Mouse (Mus musculus): Measurements from ENCODE around the gene Zfp784.

The Zfp784 gene

DNA sequence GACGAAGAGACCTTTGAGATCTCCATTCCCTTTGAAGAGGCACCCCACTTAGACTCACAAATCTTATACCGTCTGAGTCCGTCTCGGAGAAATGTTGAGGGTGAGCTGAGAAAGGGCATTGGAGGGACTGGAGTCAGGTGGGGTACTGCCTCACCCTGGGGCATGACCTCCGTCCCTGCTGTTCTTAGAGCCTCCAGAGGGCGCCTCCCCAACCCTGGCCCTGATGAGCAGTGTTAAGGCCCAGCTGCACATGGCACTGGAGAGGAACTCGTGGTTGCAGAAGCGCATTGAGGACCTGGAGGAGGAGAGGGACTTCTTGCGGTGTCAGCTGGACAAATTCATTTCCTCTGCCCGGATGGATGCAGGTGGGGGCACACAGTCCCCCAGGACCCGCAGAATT, 19.6 kb upstream of the Zfp784 start:
- DNase-seq (ENCODE audit: low spot score) = peak; percentile 52

DNA sequence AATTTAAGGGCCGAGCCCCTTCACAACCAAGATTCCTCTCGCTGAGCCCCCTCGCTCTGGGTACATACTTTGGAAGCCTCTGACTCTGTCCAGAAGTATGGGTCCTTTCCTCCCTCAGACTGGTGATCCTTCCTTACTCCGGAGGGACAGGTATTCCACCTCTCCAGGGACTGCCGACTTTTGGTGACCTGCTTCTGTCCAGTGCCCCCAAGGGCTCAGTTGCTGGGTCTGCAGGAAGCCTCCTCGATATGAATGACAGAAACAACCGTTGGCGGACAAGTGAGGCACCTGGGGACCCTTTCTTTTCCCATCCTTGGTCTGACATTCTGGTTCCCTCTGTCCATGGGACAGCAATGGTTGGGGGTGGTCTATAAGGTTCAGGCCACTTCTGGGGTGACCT, 19.1 kb upstream of the Zfp784 start:
- DNase-seq (ENCODE audit: low spot score) = no peak

DNA sequence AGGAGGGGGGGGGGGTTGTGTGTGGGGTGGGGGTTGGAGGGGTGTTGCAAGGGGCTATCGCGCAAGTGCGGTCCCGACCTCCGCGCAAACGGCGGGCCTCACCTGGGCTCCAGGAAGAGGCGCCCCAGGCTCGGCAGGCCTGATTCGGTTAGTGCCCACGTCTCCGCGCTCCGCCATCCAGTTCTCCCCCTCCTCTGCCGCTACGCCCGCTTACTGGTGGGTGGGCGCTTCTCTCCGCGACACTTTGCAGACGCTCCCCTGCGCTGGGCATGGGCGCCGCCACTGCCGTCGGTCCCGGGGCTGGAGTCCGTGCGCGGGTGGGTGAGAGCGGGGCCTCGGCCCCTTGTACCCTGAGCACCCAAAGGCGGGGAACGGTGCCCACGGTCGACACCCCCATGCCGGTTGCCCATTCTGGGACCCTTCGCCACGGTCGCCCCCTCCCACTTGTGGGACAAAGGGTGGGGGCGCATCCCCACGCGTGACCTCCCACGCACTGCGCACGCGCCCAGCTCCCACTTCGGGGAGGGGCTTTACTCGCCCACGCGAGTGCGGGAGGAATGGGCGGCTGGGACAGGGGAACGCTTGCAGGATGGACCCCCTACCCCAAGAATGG, 18.5 kb upstream of the Zfp784 start:
- DNase-seq (ENCODE audit: low spot score) = peak; percentile 36

DNA sequence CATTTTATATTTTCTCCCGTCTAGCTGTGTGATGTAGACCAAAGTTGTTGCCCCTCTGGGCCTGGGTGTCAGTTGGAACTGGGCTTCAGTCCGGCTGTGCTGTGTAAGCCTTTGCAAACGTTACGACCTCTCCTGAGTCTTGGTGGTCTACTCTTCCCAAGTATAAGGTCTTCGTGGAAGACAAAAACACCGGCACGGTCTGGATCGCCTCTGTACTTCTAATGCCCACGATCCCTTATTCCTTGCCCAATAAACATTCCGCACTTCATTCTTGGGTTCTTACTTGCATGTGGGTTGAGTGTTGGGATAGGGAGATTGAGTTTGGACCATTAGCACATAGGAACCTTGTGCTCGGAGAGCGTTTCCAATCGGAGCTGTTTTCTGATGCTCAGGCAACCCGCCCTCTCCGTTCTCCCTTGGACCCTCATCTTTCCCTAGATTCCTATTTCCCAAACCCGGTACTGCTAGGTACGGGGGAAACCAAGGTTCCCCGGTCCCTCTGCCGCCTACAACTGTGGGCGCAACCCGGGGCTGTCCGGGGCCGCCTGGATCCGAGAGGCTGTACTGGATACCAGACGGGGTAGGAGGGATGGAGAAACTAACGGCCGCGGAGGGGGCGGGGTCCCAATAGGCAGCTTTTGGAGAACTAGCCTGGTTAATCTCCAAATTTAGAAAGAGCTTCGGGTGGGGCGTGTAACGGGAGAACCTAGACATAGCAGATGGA, 15.4 kb upstream of the Zfp784 start:
- DNase-seq (ENCODE audit: low spot score) = no peak

DNA sequence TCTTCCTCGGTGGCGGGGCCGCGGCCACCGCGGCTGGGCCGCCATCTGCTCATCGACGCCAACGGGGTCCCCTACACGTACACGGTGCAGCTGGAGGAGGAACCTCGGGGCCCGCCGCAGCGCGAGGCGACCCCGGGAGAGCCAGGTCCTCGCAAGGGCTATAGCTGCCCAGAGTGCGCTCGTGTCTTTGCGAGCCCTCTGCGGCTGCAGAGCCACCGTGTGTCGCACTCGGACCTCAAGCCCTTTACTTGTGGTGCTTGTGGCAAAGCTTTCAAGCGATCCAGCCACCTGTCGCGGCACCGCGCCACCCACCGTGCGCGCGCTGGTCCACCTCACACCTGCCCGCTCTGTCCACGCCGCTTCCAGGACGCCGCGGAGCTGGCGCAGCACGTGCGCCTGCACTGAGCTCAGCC, 14.7 kb upstream of the Zfp784 start:
- DNase-seq (ENCODE audit: low spot score) = no peak

DNA sequence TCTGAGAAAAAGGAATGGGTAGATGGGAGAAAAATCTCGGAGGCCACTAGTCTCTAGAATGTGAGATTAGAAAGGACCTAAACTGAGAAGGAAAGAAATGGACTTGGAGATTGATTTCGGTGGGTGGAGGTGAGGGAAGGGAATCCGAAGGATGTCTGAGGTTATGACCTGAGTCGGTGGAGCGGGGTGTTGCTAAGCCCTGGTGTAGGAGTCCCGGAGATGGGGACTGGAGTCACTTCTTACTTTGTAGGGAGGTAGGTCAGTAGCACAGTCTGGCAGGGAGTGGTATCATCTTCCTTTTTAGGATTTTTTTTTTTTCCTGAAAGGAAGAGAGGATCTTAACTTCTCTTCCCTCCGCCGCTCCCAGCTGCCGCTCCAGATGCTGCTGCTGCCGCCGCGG, 14.2 kb upstream of the Zfp784 start:
- peak; percentile 63 for DNase-seq (ENCODE audit: low spot score)

DNA sequence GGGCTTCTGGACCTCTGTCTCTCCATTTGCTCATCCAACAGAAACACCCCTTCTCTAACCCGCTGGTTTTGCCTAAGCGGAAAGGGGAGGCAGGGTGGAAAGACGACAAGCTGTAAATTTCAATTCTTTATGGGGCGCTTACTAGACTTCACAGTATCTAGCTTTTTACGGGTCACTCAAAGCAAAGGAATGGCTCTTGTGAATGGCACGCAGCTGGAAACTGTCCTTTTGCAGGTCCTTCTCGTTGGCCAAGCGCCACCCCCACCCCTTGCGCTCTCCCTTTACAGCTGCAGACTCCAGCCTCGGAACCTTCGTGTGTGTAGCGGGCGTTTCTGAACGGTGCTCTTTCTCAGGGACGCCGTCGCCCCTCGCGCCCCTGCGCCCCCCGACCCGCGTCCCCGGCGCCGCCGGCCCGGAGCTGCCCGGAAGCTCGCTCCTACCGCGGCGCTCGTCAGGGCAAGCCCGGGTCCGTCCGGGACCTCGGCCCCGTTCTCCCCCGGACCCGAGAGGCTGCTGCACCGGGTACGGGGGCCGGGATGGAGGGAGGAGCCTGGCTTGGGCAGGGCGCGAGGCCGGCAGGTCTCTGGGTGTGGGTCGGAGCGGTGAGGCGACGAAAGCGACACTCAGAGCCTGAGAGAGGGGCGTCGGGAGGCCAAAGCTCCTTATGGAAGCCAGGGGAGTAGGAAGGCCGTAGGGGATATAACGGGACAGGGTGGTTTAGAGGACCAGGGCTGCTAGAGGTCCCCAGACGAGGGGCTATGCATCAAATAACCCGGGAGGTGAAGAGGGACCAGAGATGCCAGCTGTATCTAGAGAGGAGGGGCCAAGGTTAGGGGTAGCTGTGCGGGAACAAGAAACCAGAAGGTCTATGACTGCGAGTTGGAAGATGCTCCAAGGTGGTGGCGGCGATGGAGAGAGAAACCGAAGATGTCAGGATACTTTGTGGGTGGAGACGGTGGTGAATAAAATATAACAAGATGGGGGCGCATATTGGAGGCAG, 13.2 kb upstream of the Zfp784 start, which contains the start of gene Zfp580:
Gene Zfp580, plus strand, starts transcription at position 346 of the 1,000 bp plus-strand sequence.
- peak; percentile 82 for DNase-seq (ENCODE audit: low spot score)

DNA sequence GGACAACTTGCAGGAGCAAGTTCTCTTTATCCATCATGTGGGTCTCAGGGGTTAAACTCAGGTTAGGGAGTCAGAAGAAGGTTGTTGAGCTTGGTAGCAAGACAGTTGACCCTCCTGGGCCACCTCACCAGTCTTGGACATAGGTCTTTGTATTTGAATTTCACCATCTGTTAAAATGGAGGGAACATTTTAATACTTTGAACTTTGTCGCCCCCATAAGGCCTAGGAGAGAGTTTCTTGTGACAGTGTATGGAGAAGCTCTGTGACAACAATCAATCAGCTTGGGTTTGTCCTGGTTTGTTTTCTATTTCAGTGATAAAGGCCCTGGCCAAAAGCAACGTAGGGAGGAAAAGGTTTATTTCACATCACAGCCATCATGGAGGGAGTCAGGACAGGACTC, 9.1 kb upstream of the Zfp784 start:
- peak; percentile 38 for DNase-seq (ENCODE audit: low spot score)

DNA sequence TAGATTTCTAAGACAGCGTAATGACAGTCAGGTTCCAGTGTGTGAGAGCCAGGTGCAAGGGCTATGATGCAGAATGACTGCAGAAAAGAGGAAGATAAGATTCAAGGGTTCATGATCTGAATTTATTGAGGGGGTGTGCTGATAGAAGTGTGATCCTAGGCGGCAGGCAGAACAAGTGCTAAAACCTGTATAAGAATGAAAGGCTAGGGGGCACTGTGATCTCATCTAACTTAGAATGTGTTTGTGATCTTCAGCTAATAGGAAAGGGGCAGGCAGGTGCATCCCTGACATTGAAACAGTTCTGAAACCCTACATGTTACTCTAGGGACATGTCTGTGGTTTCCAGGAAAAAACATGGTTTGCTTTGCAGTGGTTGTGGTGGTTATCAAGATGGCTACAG, 7.9 kb upstream of the Zfp784 start:
- no peak for DNase-seq (ENCODE audit: low spot score)

DNA sequence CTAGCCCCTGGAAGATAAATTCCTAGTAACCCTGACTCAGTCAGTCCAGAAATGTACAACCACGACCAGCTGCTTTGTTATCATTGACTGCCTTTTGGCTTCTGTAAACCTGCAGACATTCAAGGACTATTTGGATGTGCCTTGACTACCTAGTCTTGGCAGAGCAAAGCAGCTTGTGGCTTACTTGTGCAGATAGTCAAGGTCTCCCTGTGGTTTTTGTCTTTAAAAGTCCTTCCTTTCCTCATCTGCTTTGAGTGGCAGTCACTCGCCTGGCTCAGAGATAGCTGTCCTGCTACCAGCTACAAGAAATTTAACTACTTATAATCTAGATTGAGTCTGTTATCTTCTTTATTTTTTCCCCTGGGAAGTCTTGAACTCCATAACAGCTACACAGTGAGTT, 6.7 kb upstream of the Zfp784 start:
- DNase-seq (ENCODE audit: low spot score) = no peak

DNA sequence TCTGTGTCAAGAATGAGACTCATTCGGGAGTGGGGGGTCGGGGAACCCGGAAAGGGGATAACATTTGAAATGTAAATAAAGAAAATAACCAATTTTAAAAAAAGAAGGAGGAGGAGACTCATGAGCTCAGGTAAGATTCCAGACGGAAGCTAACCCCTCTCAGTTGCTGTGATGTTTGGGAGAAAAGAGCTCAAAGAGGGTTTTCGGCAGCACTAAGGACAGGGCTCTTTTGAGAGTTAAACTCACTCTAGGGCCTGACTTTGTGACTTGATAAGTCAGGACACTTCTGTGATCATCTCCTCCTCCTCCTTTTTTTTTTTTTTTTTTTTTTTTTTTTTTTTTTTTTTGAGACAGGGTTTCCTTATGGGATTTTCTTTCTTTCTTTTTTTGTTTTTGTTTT, 694 bp upstream of the Zfp784 start:
- DNase-seq (ENCODE audit: low spot score) = no peak

DNA sequence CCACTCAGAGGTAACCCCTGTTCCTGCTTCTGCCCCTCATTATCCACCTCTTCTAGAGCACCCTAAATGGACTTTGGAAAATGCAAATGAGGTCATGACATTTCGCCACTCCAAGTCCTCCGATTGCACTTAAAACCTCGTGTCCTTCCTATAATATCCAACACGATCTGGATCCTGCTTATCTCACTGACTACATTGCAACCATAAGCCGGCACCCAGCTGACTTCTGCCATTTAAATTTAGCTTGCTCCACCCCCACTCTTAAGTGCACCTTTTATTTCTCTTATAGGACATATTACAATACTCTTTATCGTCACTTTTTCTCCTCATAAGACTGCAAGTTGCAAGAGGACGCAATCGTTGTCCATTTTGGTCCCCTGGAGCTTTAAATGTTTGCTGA, 779 bp downstream of the Zfp784 start:
- no peak for DNase-seq (ENCODE audit: low spot score)

DNA sequence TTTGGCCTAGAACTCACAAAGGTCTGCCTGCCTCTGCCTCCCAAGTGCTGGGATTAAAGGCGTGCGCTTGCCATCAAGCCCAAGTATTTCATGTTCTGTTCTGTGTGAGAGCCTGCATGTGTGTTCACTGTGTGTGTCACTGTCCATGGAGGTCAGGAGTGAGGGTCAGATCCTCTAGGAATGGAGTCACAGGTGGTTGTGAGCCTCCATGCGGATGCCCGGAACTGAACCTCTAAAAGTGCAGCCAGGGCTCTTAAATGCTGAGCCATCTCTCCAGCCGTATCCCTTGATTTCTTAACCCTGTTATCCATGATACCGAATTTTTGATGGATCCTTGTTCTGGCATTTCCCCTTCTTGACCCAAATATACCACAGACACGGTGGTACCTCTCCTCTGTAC, 1.2 kb downstream of the Zfp784 start:
- DNase-seq (ENCODE audit: low spot score) = no peak

DNA sequence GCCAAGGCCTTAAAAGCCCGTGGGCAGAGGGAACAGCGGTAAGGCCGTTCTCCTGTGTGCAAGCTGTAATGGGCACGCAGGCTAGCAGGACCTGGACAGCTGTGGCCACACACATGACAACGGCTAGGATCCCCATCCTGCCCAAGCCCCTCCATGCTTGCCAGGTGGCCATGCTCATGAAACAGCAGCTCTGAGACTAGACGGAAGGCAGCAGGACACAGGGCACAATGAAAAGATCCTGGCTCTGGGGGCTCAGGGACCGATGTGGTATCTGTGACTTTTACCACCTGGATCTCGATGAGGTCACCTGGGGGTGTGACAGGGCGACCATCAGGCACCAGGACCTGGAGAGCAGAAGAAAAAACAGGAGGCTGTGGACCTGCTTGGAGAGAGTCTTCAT, 2.1 kb downstream of the Zfp784 start:
- DNase-seq (ENCODE audit: low spot score) = no peak

DNA sequence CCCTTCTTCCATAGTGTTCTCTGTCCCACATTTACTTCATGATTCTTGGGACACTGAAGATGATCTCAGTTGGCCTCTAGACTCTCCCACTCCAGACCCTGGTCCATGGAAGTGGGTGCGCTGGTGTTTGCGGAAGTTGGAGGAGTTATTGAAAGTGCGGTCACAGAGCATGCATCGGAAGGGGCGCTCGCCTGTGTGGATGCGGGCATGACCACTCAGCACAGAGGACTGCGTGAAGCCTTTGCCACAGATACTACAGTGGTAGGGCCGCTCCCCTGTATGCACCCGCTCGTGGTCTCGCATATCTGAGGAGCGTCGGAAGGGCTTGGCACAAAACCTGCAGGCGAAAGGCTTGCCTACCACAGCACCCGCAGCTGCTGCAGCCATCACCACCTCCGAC, 2.6 kb downstream of the Zfp784 start:
- DNase-seq (ENCODE audit: low spot score) = no peak

DNA sequence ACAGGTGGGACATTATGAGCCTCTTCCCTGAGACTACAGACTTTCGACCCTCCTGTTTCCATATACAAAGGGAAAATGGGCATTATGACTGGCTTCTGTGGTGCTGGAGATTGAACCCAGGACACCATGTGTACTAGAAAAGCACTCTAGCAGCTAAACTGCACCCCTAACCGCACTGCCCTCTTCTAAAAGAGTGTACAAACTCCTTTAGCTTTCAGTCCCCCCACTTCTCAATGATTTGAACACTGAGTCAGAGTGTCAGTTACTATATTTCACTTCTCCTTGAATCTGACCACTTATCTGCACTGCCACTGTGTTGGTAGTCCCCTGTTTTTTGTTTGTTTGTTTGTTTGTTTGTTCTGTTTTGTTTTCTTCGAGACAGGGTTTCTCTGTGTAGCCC, 4.4 kb downstream of the Zfp784 start, which contains the start of gene 4632433K11Rik:
Gene 4632433K11Rik, plus strand, starts transcription at position 301 of the 400 bp plus-strand sequence.
- DNase-seq (ENCODE audit: low spot score) = no peak

DNA sequence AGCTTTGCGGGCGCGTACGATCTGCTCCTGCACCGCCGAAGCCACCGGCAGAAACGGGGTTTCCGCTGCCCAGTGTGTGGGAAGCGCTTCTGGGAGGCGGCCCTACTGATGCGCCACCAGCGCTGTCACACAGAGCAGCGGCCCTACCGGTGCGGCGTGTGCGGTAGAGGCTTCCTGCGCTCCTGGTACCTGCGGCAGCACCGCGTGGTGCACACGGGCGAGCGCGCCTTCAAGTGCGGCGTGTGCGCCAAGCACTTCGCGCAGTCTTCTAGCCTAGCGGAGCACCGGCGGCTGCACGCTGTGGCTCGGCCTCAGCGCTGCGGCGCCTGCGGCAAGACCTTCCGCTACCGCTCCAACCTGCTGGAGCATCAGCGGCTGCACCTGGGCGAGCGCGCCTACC, 6.8 kb downstream of the Zfp784 start:
- no peak for DNase-seq (ENCODE audit: low spot score)

DNA sequence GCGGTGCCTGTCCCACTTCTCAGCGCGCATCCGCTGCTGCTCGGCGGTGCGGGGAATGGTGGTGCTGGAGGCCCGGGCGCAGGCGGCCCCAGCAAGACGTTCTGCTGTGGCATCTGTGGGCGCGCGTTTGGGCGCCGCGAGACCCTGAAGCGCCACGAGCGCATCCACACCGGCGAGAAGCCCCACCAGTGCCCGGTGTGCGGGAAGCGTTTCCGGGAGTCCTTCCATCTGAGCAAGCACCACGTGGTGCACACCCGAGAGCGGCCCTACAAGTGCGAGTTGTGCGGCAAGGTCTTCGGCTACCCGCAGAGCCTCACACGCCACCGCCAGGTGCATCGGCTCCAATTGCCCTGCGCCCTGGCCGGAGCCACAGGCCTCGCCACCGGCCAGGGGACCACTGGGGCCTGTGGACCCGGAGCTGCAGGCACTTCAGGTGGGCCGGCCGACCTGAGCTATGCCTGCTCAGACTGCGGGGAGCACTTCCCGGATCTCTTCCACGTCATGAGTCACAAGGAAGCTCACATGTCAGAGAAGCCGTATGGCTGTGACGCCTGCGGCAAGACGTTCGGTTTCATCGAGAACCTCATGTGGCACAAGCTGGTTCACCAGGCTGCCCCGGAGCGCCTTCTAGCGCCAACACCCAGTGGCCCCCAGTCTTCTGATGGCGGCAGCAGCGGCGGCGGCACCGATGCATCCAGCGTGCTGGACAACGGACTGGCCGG, 7.5 kb downstream of the Zfp784 start:
- DNase-seq (ENCODE audit: low spot score) = no peak

DNA sequence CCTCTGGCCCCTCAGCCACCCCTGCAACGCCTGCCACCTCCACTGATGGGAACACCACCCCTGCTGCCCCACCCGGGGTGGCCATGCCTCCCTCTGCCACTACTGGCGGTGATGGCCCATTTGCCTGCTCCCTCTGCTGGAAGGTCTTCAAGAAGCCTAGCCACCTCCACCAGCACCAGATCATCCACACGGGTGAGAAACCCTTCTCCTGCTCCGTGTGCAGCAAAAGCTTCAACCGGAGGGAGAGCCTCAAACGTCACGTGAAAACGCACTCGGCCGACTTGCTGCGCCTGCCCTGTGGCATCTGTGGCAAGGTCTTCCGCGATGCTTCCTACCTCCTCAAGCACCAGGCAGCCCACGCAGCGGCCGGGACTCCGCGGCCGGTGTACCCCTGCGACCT, 8.3 kb downstream of the Zfp784 start:
- no peak for DNase-seq (ENCODE audit: low spot score)

DNA sequence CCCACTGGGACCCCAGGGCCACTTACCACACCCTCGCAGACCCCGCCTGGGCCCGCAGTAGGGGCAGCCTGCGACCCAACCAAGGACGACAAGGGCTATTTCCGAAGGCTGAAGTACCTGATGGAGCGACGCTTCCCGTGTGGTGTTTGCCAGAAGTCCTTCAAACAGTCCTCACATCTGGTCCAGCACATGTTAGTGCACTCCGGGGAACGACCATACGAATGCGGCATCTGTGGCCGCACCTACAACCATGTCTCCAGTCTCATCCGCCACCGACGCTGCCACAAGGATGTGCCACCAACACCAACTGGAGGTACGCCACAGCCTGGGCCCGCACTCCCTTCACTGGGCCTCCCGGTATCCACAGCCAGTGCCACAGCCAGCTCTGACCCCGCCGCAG, 8.7 kb downstream of the Zfp784 start:
- no peak for DNase-seq (ENCODE audit: low spot score)

DNA sequence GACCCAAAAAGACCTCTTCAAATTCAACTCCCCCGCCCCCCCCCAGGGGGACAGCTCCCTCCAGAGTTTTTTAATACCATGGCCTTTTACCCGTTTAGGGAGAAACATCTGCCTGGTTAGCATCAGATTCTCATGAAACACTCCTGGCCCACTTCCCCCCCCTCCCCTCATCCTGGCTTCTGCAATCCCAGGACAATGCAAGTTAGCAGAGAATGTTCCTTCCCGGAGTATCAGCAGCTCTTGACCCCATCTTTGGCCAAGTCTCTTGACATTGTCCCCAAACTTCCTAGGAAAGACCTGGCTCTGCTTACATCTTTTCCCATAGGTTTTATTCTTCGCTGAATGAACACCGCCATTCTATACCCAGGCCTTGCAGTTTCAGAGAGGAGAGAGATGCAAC, 17.0 kb downstream of the Zfp784 start:
- no peak for DNase-seq (ENCODE audit: low spot score)

DNA sequence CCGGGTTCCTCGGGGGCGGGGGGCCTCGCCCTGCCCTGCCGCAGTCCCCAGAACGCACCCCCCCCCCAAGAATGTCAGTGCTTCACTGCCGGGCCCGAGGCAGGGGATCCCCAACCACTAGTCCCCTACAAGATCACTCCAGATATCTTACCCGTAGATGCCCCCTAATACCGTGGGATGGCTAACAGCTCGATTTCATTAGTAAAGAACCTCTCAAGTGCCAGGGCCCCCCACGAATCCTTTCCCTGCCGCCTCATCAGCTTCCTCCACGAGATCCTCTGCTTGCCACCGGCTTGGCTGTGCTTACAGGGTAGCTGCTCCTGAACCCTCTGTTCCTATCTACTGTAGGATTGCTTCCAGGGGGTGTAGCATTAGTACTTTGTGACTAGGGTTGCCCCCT, 17.6 kb downstream of the Zfp784 start:
- DNase-seq (ENCODE audit: low spot score) = peak; percentile 39
